28 mouse cellular contexts compared by ENCODE assay signal in the genomic region with DNA sequence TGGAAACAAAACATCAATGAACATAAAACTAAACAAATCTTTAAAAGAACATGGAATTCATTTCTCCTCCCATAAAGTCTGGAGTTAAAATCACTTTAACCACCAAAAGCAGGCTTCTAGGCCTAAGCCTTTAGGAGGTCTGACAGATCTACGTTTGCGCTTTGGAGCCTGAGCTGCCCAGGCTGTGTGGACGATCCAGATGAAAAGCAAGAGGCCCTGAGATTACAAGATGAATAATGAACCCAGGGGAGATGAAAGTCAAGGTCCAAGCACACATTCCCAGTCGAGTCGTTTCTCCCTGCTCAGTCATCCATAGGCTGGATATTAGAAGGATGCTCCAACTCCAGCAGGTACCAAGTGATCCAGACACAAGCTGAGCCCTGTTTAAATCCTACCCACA.
"Had no signal": no experiment of that assay in that cellular context is flagged by ENCODE, and none has a peak within 500 bp of the region (broad histone marks: within the 10 kb centered on the region; RNA-seq: fewer than 3 reads in every experiment).

No protein-coding gene starts in this region.

- H3K36me3 ChIP-seq: heart, embryonic 10.5 days; heart, embryonic 12.5 days; hindbrain, embryonic 10.5 days; intestine, embryonic 15.5 days; limb, embryonic 10.5 days; limb, embryonic 12.5 days; liver, embryonic 13.5 days; liver, embryonic 15.5 days had no signal

- H3K27me3 ChIP-seq: heart, embryonic 12.5 days; intestine, embryonic 15.5 days; limb, embryonic 12.5 days; liver, embryonic 13.5 days; liver, embryonic 15.5 days had no signal

- H3K9ac ChIP-seq: heart, embryonic 12.5 days; hindbrain, embryonic 14.5 days; intestine, embryonic 15.5 days; limb, embryonic 12.5 days; liver, embryonic 13.5 days; liver, embryonic 15.5 days; liver, postnatal 0 days had no signal

- H3K4me1 ChIP-seq: liver, embryonic 13.5 days; liver, embryonic 15.5 days had no signal

- H3K9me3 ChIP-seq: heart, embryonic 10.5 days; heart, embryonic 12.5 days; hindbrain, embryonic 10.5 days; intestine, embryonic 15.5 days; limb, embryonic 10.5 days; limb, embryonic 12.5 days; liver, embryonic 13.5 days; liver, embryonic 15.5 days had no signal

- H3K4me2 ChIP-seq: heart, embryonic 12.5 days; hindbrain, embryonic 14.5 days; intestine, embryonic 15.5 days; limb, embryonic 12.5 days; liver, embryonic 11.5 days; liver, embryonic 13.5 days; liver, embryonic 15.5 days had no signal

- H3K4me3 ChIP-seq: gastrocnemius, adult 2 months; heart, embryonic 10.5 days; heart, embryonic 12.5 days; hindbrain, embryonic 10.5 days; intestine, embryonic 15.5 days; left cerebral cortex, adult 2 months; limb, embryonic 10.5 days; limb, embryonic 12.5 days; liver, embryonic 13.5 days; liver, embryonic 15.5 days had no signal

- DNase-seq: gastrocnemius, adult 2 months; gastrocnemius, postnatal 10 days; gastrocnemius, postnatal 25 days; heart, adult 18-20 months; heart, postnatal 10 days; heart, postnatal 4 days; kidney, adult 18-20 months; kidney, adult 8-10 months; kidney, postnatal 10 days; kidney, postnatal 36 days; layer of hippocampus, adult 9-11 months; layer of hippocampus, postnatal 36 days; liver; liver, embryonic 13.5 days; liver, postnatal 0 days had no signal

- H3K27ac ChIP-seq: gastrocnemius, adult 2 months; heart, embryonic 10.5 days; hindbrain, embryonic 10.5 days; hindbrain, embryonic 14.5 days; intestine, embryonic 15.5 days; left cerebral cortex, adult 2 months; limb, embryonic 10.5 days; limb, embryonic 12.5 days; liver, embryonic 13.5 days; liver, embryonic 15.5 days had no signal

- ATAC-seq: hindbrain, embryonic 16.5 days; inflammation-experienced regulatory T-cells, adult 6 months; intestine, embryonic 15.5 days; intestine, postnatal 0 days; liver, postnatal 0 days had no signal
